ENCODE assay signal across 22 mouse cellular contexts in the genomic region with DNA sequence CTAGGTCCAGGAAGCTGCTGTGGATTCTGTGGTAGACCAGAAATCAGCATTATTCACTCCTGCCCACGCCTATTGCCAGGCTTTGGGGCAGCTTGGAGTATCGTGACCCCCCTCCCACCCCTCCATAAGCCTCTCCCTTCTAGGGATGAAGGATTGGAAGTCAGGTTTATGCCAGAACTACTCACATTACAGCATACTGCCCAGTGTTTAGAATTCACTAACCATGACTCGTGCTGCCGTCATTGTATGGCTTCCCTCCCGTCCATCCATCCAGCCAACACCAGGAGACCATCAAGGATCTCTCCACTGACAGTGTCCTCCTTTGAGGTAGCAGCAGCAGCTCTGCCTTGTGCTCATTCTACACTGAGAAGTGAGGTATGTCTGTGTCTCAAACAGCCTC.
DNase-seq lines count a peak whose midpoint lies in the region; ATAC-seq lines count a peak whose summit lies in the region.
"Had no signal": no experiment of that assay in that cellular context is flagged by ENCODE, and none has a peak within 500 bp of the region (broad histone marks: within the 10 kb centered on the region; RNA-seq: fewer than 3 reads in every experiment).

No protein-coding gene starts in this region.

- H3K27me3 ChIP-seq in midbrain, embryonic 11.5 days (ENCODE audit: control insufficient read depth, insufficient read depth, low read length), result no peaks in the 10 kb centered on the region
- H3K27me3 ChIP-seq in forebrain, embryonic 15.5 days, result no peaks in the 10 kb centered on the region

- no peak overlapping the region for H3K9ac ChIP-seq in midbrain, embryonic 11.5 days (ENCODE audit: low read length)
- no peak overlapping the region for H3K9ac ChIP-seq in forebrain, embryonic 15.5 days (replicated peaks)
- H3K9ac ChIP-seq: hindbrain, embryonic 14.5 days had no signal

- DNase-seq in 3134 (ENCODE audit: extremely low read depth, insufficient read length, low spot score) (peak; percentile 16), 416B (ENCODE audit: low read depth) (peak; percentile 5)
- DNase-seq in fibroblast of lung, adult 2 months (ENCODE audit: low read depth), result peak; percentile 12
- DNase-seq in midbrain, embryonic 11.5 days (ENCODE audit: low spot score, missing footprints), result no peak
- DNase-seq in cerebellum, adult 11-12 months, result no peak
- DNase-seq: adrenal gland, adult 8-10 months; adrenal gland, postnatal 25 days; B cell, adult 2 months; cerebellum, adult 18-20 months; cerebellum, adult 9-10 months; cerebellum, postnatal 14 days; gastrocnemius, postnatal 25 days; heart, adult 2 months; heart, postnatal 4 days; kidney, adult 2 months had no signal

- no peaks in the 10 kb centered on the region for H3K9me3 ChIP-seq in midbrain, embryonic 11.5 days (ENCODE audit: control insufficient read depth, low read length)
- no peaks in the 10 kb centered on the region for H3K9me3 ChIP-seq in forebrain, embryonic 15.5 days
- H3K9me3 ChIP-seq: G1E; heart, embryonic 10.5 days had no signal

- H3K27ac ChIP-seq in midbrain, embryonic 11.5 days (ENCODE audit: low read depth, low read length), result no peak overlapping the region
- H3K27ac ChIP-seq in forebrain, embryonic 15.5 days (replicated peaks), result no peak overlapping the region
- H3K27ac ChIP-seq: heart, adult 2 months; heart, embryonic 10.5 days; hindbrain, embryonic 14.5 days had no signal

- no peak overlapping the region for H3K4me3 ChIP-seq in midbrain, embryonic 11.5 days (ENCODE audit: low read depth, low read length)
- no peak overlapping the region for H3K4me3 ChIP-seq in forebrain, embryonic 15.5 days
- H3K4me3 ChIP-seq: heart, adult 2 months; heart, embryonic 10.5 days had no signal

- no peak overlapping the region for H3K4me2 ChIP-seq in midbrain, embryonic 11.5 days
- H3K4me2 ChIP-seq in forebrain, embryonic 15.5 days (replicated peaks), result no peak overlapping the region
- H3K4me2 ChIP-seq: hindbrain, embryonic 14.5 days had no signal

- 77% methylated on average over 5 of the region's 5 CpGs for WGBS in midbrain, embryonic 11.5 days
- 77% methylated on average over 5 of the region's 5 CpGs for WGBS in forebrain, embryonic 15.5 days

- peaks cover 2% of the 10 kb centered on the region; the same call in 1 of the 2 replicates for H3K4me1 ChIP-seq in midbrain, embryonic 11.5 days (ENCODE audit: control insufficient read depth, insufficient read depth, low read length)
- H3K4me1 ChIP-seq in forebrain, embryonic 15.5 days, result no peaks in the 10 kb centered on the region

- ATAC-seq in midbrain, embryonic 11.5 days (ENCODE audit: low FRiP score), result no peak
- no peak for ATAC-seq in forebrain, embryonic 15.5 days (replicated peaks)
- ATAC-seq: activated CD4-positive, CD25-positive, alpha-beta regulatory T cell, adult 4 months; forebrain, embryonic 14.5 days; intestine, postnatal 0 days had no signal

- H3K36me3 ChIP-seq in midbrain, embryonic 11.5 days (ENCODE audit: control insufficient read depth, insufficient read depth, low read length), result no peaks in the 10 kb centered on the region
- no peaks in the 10 kb centered on the region for H3K36me3 ChIP-seq in forebrain, embryonic 15.5 days
- H3K36me3 ChIP-seq: G1E; heart, embryonic 10.5 days had no signal

Comparison
In these comparisons a context has a peak if more than half of its experiments do, and no peak if none do; other contexts are left out.
1. DNase-seq: peak in 3134 (single experiment), 416B (single experiment) and fibroblast of lung, adult 2 months (single experiment); none in midbrain, embryonic 11.5 days (single experiment) and cerebellum, adult 11-12 months (single experiment).